Mouse (Mus musculus) gastrocnemius, postnatal 4 days (tissue): Measurements from ENCODE around the gene Camk2b. TPM values are rescaled to one million over a fixed set of nuclear protein-coding genes. Genes with fewer than 3 reads are reported as not detected.
"Not testable (repeated sequence)": the region's sequence is repeated elsewhere in the genome, so short reads cannot be mapped to it uniquely, and the experiment has no call there.

ENCODE experiments used
- DNase-seq, 2 experiments: peaks; one replicate each; pipeline ENCODE4 v3.0.0; 2021 to 2022; ENCODE audit warnings: low spot score in 2 of 2, mixed read lengths in 2 of 2
- total RNA-seq, 2 experiments: library from RNA; stranded (reverse); gene quantifications; 2 replicates each; pipeline ENCODE4 v1.2.3; 2021

Camk2b gene
- total RNA-seq, 2 experiments from 2014 or later, result 190 to 199 TPM

GRCm38 (mm10) chr11:6016797-6017395 is 49.3 kb downstream of the Camk2b start:
- no peak for DNase-seq

GRCm38 (mm10) chr11:6016368-6016767 is 49.8 kb downstream of the Camk2b start:
- no peak for DNase-seq

- DNase-seq, result no peak
Observed at GRCm38 (mm10) chr11:6015011-6015431, 51.1 kb downstream of the Camk2b start.

- DNase-seq, result no peak
Observed at GRCm38 (mm10) chr11:6013359-6013758, 52.8 kb downstream of the Camk2b start.

- no peak for DNase-seq
Observed at GRCm38 (mm10) chr11:6011879-6012278, 54.3 kb downstream of the Camk2b start.

GRCm38 (mm10) chr11:6010751-6011482 is 55.2 kb downstream of the Camk2b start:
- not testable (repeated sequence) for DNase-seq

- not testable (repeated sequence) for DNase-seq
Observed at GRCm38 (mm10) chr11:6007779-6008128, 58.4 kb downstream of the Camk2b start.

GRCm38 (mm10) chr11:6007010-6007778 is 59.0 kb downstream of the Camk2b start:
- not testable (repeated sequence) for DNase-seq

- not testable (repeated sequence) for DNase-seq
Observed at GRCm38 (mm10) chr11:6006351-6007009, 59.7 kb downstream of the Camk2b start.

GRCm38 (mm10) chr11:6005374-6006043 is 60.7 kb downstream of the Camk2b start:
- not testable (repeated sequence) for DNase-seq

GRCm38 (mm10) chr11:6003046-6003639 is 63.0 kb downstream of the Camk2b start:
- no peak for DNase-seq

- DNase-seq, result no peak
Observed at GRCm38 (mm10) chr11:6001981-6002649, 64.0 kb downstream of the Camk2b start.

GRCm38 (mm10) chr11:6000961-6001682 is 65.0 kb downstream of the Camk2b start:
- no peak for DNase-seq

- peak; percentile 61 to 79 for DNase-seq
Observed at GRCm38 (mm10) chr11:5999832-6000771, 66.1 kb downstream of the Camk2b start.

- no peak for DNase-seq
Observed at GRCm38 (mm10) chr11:5998472-5998871, 67.7 kb downstream of the Camk2b start.

GRCm38 (mm10) chr11:5995989-5996388 is 70.2 kb downstream of the Camk2b start:
- peak; percentile 77 to 88 for DNase-seq

- no peak for DNase-seq
Observed at GRCm38 (mm10) chr11:5994880-5995279, 71.3 kb downstream of the Camk2b start.

- DNase-seq, result no peak
Observed at GRCm38 (mm10) chr11:5994212-5994611, 72.0 kb downstream of the Camk2b start.
